Mouse (Mus musculus) liver, adult 2 months (tissue): ENCODE results near the gene Pde4d.

ENCODE experiments used
- CTCF ChIP-seq: fragments of 200-500 bp; IDR thresholded peaks from 2 replicates; pipeline ENCODE4 v1.5.1; 2011; ENCODE audit warnings: low read depth, low read length, control low read depth
- POLR2A ChIP-seq: fragments of 200-500 bp; IDR thresholded peaks from 2 replicates; pipeline ENCODE4 v1.6.1; 2011; ENCODE audit warnings: low read length, control low read depth; ENCODE audit not compliant: insufficient read depth; ENCODE audit errors: extremely low read depth

DNA sequence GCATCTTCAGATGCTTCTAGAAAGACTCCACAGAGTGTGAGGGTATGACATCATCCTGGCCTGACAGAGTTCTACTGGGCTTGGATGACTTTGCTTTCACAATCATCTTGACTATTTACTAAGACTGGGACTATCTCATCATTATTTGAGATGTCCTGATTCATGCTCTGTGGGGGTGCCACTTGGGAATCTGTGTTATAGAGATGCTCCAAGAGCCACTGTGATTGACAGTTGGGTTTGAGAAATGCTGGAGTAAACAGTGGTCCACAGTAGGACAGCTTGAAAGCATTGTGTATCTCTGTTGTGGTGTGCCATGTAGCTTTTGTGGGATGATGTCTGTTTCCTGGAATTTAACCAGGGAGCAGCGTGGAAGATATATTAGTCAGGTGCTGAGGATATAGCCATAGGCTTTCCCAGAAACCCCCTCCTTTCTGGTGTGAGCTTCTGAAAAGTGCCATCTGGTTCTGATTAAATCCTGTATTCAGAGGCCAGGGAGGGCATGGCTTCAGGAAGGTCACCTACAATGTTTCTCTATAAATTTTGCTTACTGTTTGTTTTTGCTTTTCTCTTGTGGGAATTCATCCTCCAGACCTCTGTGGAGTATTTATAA is 89.1 kb downstream of the Pde4d start:
- no peak for TF ChIP-seq CTCF
- TF ChIP-seq POLR2A = no peak
